Mouse (Mus musculus) heart, adult 2 months (tissue): ENCODE measurements at regions not wholly inside any gene's neighbourhood (a gene's known extent, or its start where the extent isn't known, plus 50 kb on each side); places are given as distances from the start of the nearest gene placed in this dataset.

Experiments used
- CTCF ChIP-seq: fragments of 200-600 bp; IDR thresholded peaks from 2 replicates; pipeline ENCODE4 v1.8.1; 2022; ENCODE audit warnings: antibody characterized with exemption, mild to moderate bottlenecking, moderate library complexity
- EP300 ChIP-seq: fragments of 200-500 bp; IDR thresholded peaks from 2 replicates; pipeline ENCODE4 v1.6.1; 2011; ENCODE audit warnings: low read depth, low read length, control low read depth; ENCODE audit not compliant: insufficient read depth
- POLR2A ChIP-seq: fragments of 200-500 bp; IDR thresholded peaks from 2 replicates; pipeline ENCODE4 v1.6.1; 2011; ENCODE audit warnings: mild to moderate bottlenecking, low read depth, low read length, control low read depth; ENCODE audit not compliant: insufficient read depth

DNA sequence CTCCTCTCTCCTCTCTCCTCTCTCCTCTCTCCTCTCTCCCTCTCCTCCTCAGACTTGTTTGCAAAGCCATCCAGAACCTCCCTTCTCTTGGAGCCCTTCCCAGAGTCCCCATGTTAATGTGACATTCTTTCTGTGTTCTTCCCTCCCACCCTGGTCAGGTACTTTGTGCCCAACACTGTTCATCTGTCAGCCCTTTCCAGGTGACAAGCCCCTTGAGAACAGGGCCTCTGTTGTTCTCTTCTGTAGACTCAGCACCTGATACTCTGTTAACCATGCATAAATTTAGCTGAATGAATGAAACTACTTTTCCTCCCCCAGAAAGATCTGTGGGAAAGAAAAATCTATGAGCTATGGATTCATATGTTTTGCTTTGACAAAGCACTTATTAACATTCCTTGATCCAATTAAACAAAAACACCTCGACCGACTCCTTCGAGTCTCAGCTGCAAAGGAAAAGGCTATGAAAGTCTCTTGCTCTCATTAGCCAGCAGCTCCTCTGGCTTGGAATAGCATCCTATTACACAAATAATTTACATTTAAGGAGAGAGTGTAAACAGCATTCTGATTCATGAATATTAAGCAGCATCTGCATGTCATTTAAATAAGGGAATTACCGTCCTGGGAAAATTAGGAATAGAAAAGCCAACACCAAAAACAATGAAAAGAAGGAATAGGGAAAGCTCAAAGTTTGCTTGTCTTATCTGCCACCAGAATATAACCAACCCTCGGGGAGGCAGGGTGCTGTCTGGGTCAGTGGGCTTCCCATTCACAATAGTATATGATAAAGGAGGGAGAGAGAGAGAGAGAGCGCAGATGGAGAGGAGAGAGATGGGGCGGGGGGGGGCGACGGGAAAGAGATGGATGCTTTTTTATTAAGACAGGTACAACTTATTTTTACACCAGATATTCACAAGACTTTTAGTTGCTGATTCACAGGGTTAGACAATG is 230.1 kb upstream of the Peli2 start:
- TF ChIP-seq CTCF (no peak), POLR2A (no peak), EP300 (no peak)
